ENCODE assay signal across 23 mouse cellular contexts in genomic region chr10:120002149-120002548, GRCm38 (mm10).
DNase-seq lines count a peak whose midpoint lies in the region; ATAC-seq and TF ChIP-seq lines count a peak whose summit lies in the region.
"Had no signal": no experiment of that assay in that cellular context is flagged by ENCODE, and none has a peak within 500 bp of the region (broad histone marks: within the 10 kb centered on the region; RNA-seq: fewer than 3 reads in every experiment).

No protein-coding gene starts in this region.

- no peak for TF ChIP-seq POLR2A in brain, embryonic 14.5 days (IDR thresholded peaks at IDR 0.05; ENCODE audit: borderline replicate concordance, extremely low read depth, insufficient read depth, insufficient read length, poor library complexity, severe bottlenecking)

- no peak for DNase-seq in hindbrain, postnatal 0 days (ENCODE audit: low spot score)
- no peak for DNase-seq in hindbrain, embryonic 10.5 days (ENCODE audit: low spot score)
- no peak for DNase-seq in midbrain, postnatal 0 days (ENCODE audit: low spot score)
- DNase-seq in brain, embryonic 14.5 days (ENCODE audit: low read depth) = peak; percentile 13
- no peak for DNase-seq in cerebellum, adult 18-20 months
- DNase-seq: adrenal gland, adult 2 months; adrenal gland, postnatal 14 days; cerebellum, adult 2 months; cerebellum, adult 9-11 months; cerebellum, postnatal 25 days; gastrocnemius, postnatal 25 days; heart, adult 18-20 months; heart, postnatal 10 days; heart, postnatal 36 days had no signal

- H3K4me3 ChIP-seq in hindbrain, postnatal 0 days (ENCODE audit: low read length) = no peak overlapping the region
- no peak overlapping the region for H3K4me3 ChIP-seq in hindbrain, embryonic 10.5 days
- no peak overlapping the region for H3K4me3 ChIP-seq in midbrain, postnatal 0 days (ENCODE audit: low read depth, low read length)
- H3K4me3 ChIP-seq in midbrain, embryonic 13.5 days (replicated peaks) = no peak overlapping the region
- H3K4me3 ChIP-seq: embryonic facial prominence, embryonic 12.5 days; embryonic facial prominence, embryonic 15.5 days; forebrain, embryonic 12.5 days; forebrain, embryonic 15.5 days; heart, embryonic 12.5 days; heart, embryonic 15.5 days had no signal

- no peaks in the 10 kb centered on the region for H3K9me3 ChIP-seq in hindbrain, postnatal 0 days (ENCODE audit: low read length)
- H3K9me3 ChIP-seq in hindbrain, embryonic 10.5 days = no peaks in the 10 kb centered on the region
- no peaks in the 10 kb centered on the region for H3K9me3 ChIP-seq in midbrain, postnatal 0 days (ENCODE audit: low read length)
- H3K9me3 ChIP-seq in midbrain, embryonic 13.5 days = no peaks in the 10 kb centered on the region
- H3K9me3 ChIP-seq: embryonic facial prominence, embryonic 12.5 days; embryonic facial prominence, embryonic 15.5 days; forebrain, embryonic 12.5 days; forebrain, embryonic 15.5 days; heart, embryonic 12.5 days; heart, embryonic 15.5 days had no signal

- no peaks in the 10 kb centered on the region for H3K27me3 ChIP-seq in hindbrain, postnatal 0 days (ENCODE audit: insufficient read depth, low read length)
- H3K27me3 ChIP-seq in hindbrain, embryonic 10.5 days (ENCODE audit: insufficient read depth, poor library complexity, severe bottlenecking) = no peaks in the 10 kb centered on the region
- H3K27me3 ChIP-seq in midbrain, postnatal 0 days (ENCODE audit: insufficient read depth, low read length) = no peaks in the 10 kb centered on the region
- H3K27me3 ChIP-seq in midbrain, embryonic 13.5 days = no peaks in the 10 kb centered on the region
- H3K27me3 ChIP-seq: embryonic facial prominence, embryonic 12.5 days; embryonic facial prominence, embryonic 15.5 days; forebrain, embryonic 12.5 days; forebrain, embryonic 15.5 days; heart, embryonic 12.5 days; heart, embryonic 15.5 days had no signal

- H3K36me3 ChIP-seq in hindbrain, postnatal 0 days (ENCODE audit: insufficient read depth, low read length) = no peaks in the 10 kb centered on the region
- peaks cover 4% of the 10 kb centered on the region; the same call in 1 of the 2 replicates for H3K36me3 ChIP-seq in hindbrain, embryonic 10.5 days
- H3K36me3 ChIP-seq in midbrain, postnatal 0 days (ENCODE audit: insufficient read depth, low read length) = no peaks in the 10 kb centered on the region; the same call in 1 of the 2 replicates
- peaks cover 15% of the 10 kb centered on the region for H3K36me3 ChIP-seq in midbrain, embryonic 13.5 days
- H3K36me3 ChIP-seq: embryonic facial prominence, embryonic 12.5 days; forebrain, embryonic 12.5 days; heart, embryonic 12.5 days; heart, embryonic 15.5 days had no signal

- H3K27ac ChIP-seq in hindbrain, postnatal 0 days = no peak overlapping the region
- no peak overlapping the region for H3K27ac ChIP-seq in hindbrain, embryonic 10.5 days
- H3K27ac ChIP-seq in midbrain, postnatal 0 days (ENCODE audit: low read depth, low read length) = no peak overlapping the region
- no peak overlapping the region for H3K27ac ChIP-seq in midbrain, embryonic 13.5 days
- H3K27ac ChIP-seq: embryonic facial prominence, embryonic 12.5 days; embryonic facial prominence, embryonic 15.5 days; forebrain, embryonic 12.5 days; forebrain, embryonic 15.5 days; heart, embryonic 15.5 days; hindbrain, embryonic 14.5 days had no signal

- 0 out of 2 replicates have a peak, but pooled peaks have one; percentile 12 for TF ChIP-seq CTCF in hindbrain, postnatal 0 days (IDR thresholded peaks at IDR 0.05; ENCODE audit: low read depth)
- TF ChIP-seq CTCF in midbrain, postnatal 0 days (IDR thresholded peaks at IDR 0.05) = peak; percentile 14
- no peak for TF ChIP-seq CTCF in brain, embryonic 14.5 days (IDR thresholded peaks at IDR 0.05; ENCODE audit: borderline replicate concordance, extremely low read depth, insufficient read depth, insufficient read length)

- no peak overlapping the region for H3K4me2 ChIP-seq in hindbrain, postnatal 0 days (ENCODE audit: low read depth, low read length)
- no peak overlapping the region for H3K4me2 ChIP-seq in midbrain, postnatal 0 days (ENCODE audit: low read depth, low read length, poor library complexity, severe bottlenecking)
- H3K4me2 ChIP-seq in midbrain, embryonic 13.5 days (replicated peaks) = no peak overlapping the region
- H3K4me2 ChIP-seq: embryonic facial prominence, embryonic 12.5 days; embryonic facial prominence, embryonic 15.5 days; forebrain, embryonic 12.5 days; forebrain, embryonic 15.5 days; heart, embryonic 12.5 days; heart, embryonic 15.5 days; hindbrain, embryonic 14.5 days had no signal

- no peaks in the 10 kb centered on the region for H3K4me1 ChIP-seq in hindbrain, postnatal 0 days (ENCODE audit: insufficient read depth, low read length)
- no peaks in the 10 kb centered on the region for H3K4me1 ChIP-seq in hindbrain, embryonic 10.5 days (replicated peaks)
- no peaks in the 10 kb centered on the region for H3K4me1 ChIP-seq in midbrain, postnatal 0 days (ENCODE audit: insufficient read depth, low read length)
- peaks cover 5% of the 10 kb centered on the region; the same call in 1 of the 2 replicates for H3K4me1 ChIP-seq in midbrain, embryonic 13.5 days (replicated peaks)
- H3K4me1 ChIP-seq: embryonic facial prominence, embryonic 12.5 days; embryonic facial prominence, embryonic 15.5 days; forebrain, embryonic 12.5 days; forebrain, embryonic 15.5 days; heart, embryonic 12.5 days; heart, embryonic 15.5 days had no signal

- 75% methylated on average over 4 of the region's 4 CpGs for WGBS in hindbrain, postnatal 0 days
- 89% methylated on average over 4 of the region's 4 CpGs for WGBS in hindbrain, embryonic 10.5 days
- 86% methylated on average over 4 of the region's 4 CpGs for WGBS in midbrain, postnatal 0 days
- WGBS in midbrain, embryonic 13.5 days = 91% methylated on average over 4 of the region's 4 CpGs

- no peak overlapping the region for H3K9ac ChIP-seq in hindbrain, postnatal 0 days (replicated peaks; ENCODE audit: low read length)
- H3K9ac ChIP-seq in midbrain, postnatal 0 days (replicated peaks; ENCODE audit: low read length, poor library complexity, severe bottlenecking) = no peak overlapping the region
- no peak overlapping the region for H3K9ac ChIP-seq in midbrain, embryonic 13.5 days (replicated peaks)
- H3K9ac ChIP-seq: embryonic facial prominence, embryonic 12.5 days; embryonic facial prominence, embryonic 15.5 days; forebrain, embryonic 12.5 days; forebrain, embryonic 15.5 days; heart, embryonic 12.5 days; heart, embryonic 15.5 days; hindbrain, embryonic 14.5 days had no signal

- no peak for ATAC-seq in hindbrain, postnatal 0 days
- ATAC-seq in midbrain, postnatal 0 days (ENCODE audit: low FRiP score) = no peak
- ATAC-seq in midbrain, embryonic 13.5 days = no peak
- ATAC-seq: CD4-positive, CD25-positive, alpha-beta regulatory T cell, adult 4 months; forebrain, embryonic 15.5 days had no signal
